Mouse (Mus musculus): ENCODE results near the gene Btbd35f12.
A peak's percentile ranks its signal among the peaks of the same experiment; 100 is the strongest.
"Not testable (repeated sequence)": the region's sequence is repeated elsewhere in the genome, so short reads cannot be mapped to it uniquely, and the experiment has no call there.

Btbd35f12 gene

DNA sequence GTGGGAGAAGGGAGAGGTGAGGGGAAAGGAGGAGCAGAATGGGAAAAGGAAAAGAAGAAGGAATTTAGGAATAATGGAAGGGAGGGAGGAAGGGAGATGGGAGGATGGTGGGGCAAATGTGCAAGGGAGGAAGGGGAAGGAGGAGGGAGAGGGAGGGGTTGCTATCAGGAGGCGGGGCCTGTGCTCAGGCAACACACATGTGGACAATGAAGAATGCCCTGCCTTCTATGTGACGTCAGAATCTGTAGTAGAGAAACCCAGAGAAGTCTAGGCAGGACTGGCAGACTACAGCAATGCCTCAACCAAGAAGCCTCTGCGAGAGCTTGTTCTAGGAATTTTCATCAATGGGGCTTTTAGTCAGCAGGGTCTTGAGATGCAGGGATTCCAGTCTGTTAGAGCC is at the start of gene Btbd35f12:
Btbd35f12 (plus strand) TSS at position 301 of the 400 bp plus-strand sequence.
- not testable (repeated sequence) for DNase-seq

DNA sequence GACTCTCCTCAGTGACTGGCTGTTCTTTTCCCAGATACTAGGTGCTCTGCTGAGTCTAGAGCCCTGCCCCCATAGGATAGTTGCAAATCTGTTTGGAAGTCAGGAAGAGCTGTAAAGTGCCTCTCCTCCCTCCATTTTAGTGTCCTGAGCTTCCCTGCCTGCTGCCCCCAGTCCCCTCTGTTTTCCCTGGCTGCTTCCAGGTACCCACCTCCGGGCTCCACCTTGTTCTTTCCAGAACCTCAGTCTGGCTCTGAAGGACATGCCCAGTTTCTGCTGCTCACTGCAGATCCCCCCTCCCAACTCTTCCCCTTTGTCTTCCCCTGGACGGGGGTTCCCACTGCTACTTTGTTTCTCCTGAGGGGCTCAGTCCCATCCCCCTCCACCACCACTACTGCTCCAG is 40.1 kb downstream of the Btbd35f12 start:
- DNase-seq, result peak; percentile 5
